Mouse (Mus musculus): ENCODE results near the gene Ugt1a8. TPM values are rescaled to one million over a fixed set of nuclear protein-coding genes. Genes with fewer than 3 reads are reported as not detected.

The Ugt1a8 gene
- polyA plus RNA-seq, 1 experiment from 2014 or later: not detected

DNA sequence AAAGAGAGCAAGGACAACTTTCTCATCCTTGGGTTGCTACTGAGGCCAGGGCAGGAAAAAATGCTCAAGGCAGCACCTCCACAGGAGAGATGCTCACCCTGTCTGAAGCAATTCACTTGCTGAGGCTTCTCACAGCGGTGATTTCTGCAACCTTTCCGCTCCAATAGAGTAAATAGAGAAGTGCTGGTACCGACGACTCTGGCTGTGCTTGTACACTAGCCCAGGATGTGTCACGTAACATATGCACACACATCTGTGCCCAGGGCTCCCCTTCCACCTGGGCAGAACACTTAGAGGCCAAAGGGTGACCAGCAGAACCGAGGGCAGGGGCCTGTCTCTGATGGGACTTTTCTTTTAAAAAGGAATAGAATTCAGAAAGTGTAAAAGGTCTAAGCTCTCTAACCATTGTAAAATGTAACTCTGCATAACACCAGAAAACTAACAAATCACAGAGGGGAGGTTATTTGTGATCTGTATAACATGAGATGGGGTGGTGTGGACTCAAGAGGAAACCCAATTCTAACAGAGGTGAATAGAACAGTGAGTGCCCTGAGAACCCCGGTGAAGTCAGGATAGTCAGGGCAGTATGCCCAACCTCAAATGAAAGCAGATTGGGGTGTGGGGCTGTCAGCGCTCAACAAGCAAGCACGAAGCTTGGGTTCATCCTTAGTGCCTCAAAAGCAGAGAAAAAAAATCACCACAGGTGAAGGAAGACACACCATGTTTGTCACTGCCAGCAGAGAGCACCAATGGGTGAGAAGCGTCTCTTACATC is 173.2 kb downstream of the Ugt1a8 start:
- WGBS: 79% methylated on average over 10 of the region's 10 CpGs
- Histone ChIP-seq H3K4me3 (replicated peaks; ENCODE audit: low read length) (no peak overlapping the region), H3K9ac (ENCODE audit: low read length) (no peak overlapping the region), H3K27me3 (ENCODE audit: control insufficient read depth, insufficient read depth, low read length) (no peaks in the 10 kb centered on the region), H3K4me1 (ENCODE audit: control insufficient read depth, insufficient read depth, low read length) (peaks cover 18% of the 10 kb centered on the region), H3K9me3 (replicated peaks; ENCODE audit: control insufficient read depth, low read length) (no peaks in the 10 kb centered on the region), H3K4me2 (ENCODE audit: low read depth, low read length) (no peak overlapping the region), H3K36me3 (ENCODE audit: control insufficient read depth, insufficient read depth, low read length) (peaks cover 56% of the 10 kb centered on the region), H3K27ac (ENCODE audit: low read length) (no peak overlapping the region)
- ATAC-seq (ENCODE audit: insufficient read depth, low FRiP score): no peak

DNA sequence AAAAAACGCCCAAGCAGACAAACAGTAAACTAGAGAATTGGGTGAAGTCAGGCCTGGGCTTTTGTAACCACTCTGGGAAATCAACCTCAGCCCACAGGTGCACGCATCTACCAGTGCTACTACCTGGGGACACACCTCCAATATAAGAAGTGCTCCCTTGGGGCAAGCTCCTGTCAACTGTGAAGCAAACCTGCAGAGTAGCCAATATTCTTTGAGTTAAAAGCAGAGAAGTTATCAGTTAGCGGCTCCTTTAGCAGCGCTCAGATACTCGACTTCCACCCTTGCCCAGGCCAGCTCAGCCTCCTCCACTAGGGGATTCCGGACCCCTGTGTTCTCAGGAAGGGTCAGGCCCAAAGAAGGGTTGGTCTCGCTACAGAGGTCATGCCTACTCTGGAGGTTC is 174.1 kb downstream of the Ugt1a8 start:
- Histone ChIP-seq H3K4me2 (ENCODE audit: low read depth, low read length) (no peak overlapping the region), H3K4me1 (ENCODE audit: control insufficient read depth, insufficient read depth, low read length) (peaks cover 18% of the 10 kb centered on the region), H3K9me3 (replicated peaks; ENCODE audit: control insufficient read depth, low read length) (no peaks in the 10 kb centered on the region), H3K36me3 (ENCODE audit: control insufficient read depth, insufficient read depth, low read length) (peaks cover 65% of the 10 kb centered on the region), H3K27me3 (ENCODE audit: control insufficient read depth, insufficient read depth, low read length) (no peaks in the 10 kb centered on the region), H3K9ac (ENCODE audit: low read length) (no peak overlapping the region), H3K4me3 (replicated peaks; ENCODE audit: low read length) (no peak overlapping the region), H3K27ac (ENCODE audit: low read length) (peak overlapping the region; percentile 7)
- 85% methylated on average over 7 of the region's 7 CpGs for WGBS
- no peak for ATAC-seq (ENCODE audit: insufficient read depth, low FRiP score)

GRCm38 (mm10) chr1:88262255-88262654 is 174.6 kb downstream of the Ugt1a8 start:
- H3K27ac ChIP-seq (ENCODE audit: low read length): peak overlapping the region; percentile 12
- H3K9ac ChIP-seq (ENCODE audit: low read length): no peak overlapping the region
- ATAC-seq (ENCODE audit: insufficient read depth, low FRiP score): peak; percentile 51
- peaks cover 18% of the 10 kb centered on the region for H3K4me1 ChIP-seq (ENCODE audit: control insufficient read depth, insufficient read depth, low read length)
- WGBS: 47% methylated on average over 4 of the region's 4 CpGs
- H3K4me2 ChIP-seq (ENCODE audit: low read depth, low read length): no peak overlapping the region
- no peaks in the 10 kb centered on the region for H3K27me3 ChIP-seq (ENCODE audit: control insufficient read depth, insufficient read depth, low read length)
- H3K4me3 ChIP-seq (replicated peaks; ENCODE audit: low read length): no peak overlapping the region
- H3K9me3 ChIP-seq (replicated peaks; ENCODE audit: control insufficient read depth, low read length): no peaks in the 10 kb centered on the region
- H3K36me3 ChIP-seq (ENCODE audit: control insufficient read depth, insufficient read depth, low read length): peaks cover 71% of the 10 kb centered on the region

- WGBS: 66% methylated on average over 6 of the region's 6 CpGs
- H3K27me3 ChIP-seq (ENCODE audit: control insufficient read depth, insufficient read depth, low read length): no peaks in the 10 kb centered on the region
- H3K4me1 ChIP-seq (ENCODE audit: control insufficient read depth, insufficient read depth, low read length): peaks cover 18% of the 10 kb centered on the region
- H3K9ac ChIP-seq (ENCODE audit: low read length): no peak overlapping the region
- H3K36me3 ChIP-seq (ENCODE audit: control insufficient read depth, insufficient read depth, low read length): peaks cover 78% of the 10 kb centered on the region
- H3K27ac ChIP-seq (ENCODE audit: low read length): peak overlapping the region; percentile 12; the same call in 1 of the 2 replicates
- ATAC-seq (ENCODE audit: insufficient read depth, low FRiP score): no peak
- H3K4me2 ChIP-seq (ENCODE audit: low read depth, low read length): no peak overlapping the region
- no peak overlapping the region for H3K4me3 ChIP-seq (replicated peaks; ENCODE audit: low read length)
- H3K9me3 ChIP-seq (replicated peaks; ENCODE audit: control insufficient read depth, low read length): no peaks in the 10 kb centered on the region
Measured at GRCm38 (mm10) chr1:88262961-88263360, 175.3 kb downstream of the Ugt1a8 start.

- ATAC-seq (ENCODE audit: insufficient read depth, low FRiP score): no peak
- WGBS: 89% methylated on average over 5 of the region's 5 CpGs
- Histone ChIP-seq H3K27me3 (ENCODE audit: control insufficient read depth, insufficient read depth, low read length) (no peaks in the 10 kb centered on the region), H3K27ac (ENCODE audit: low read length) (no peak overlapping the region), H3K4me1 (ENCODE audit: control insufficient read depth, insufficient read depth, low read length) (peaks cover 18% of the 10 kb centered on the region), H3K9ac (ENCODE audit: low read length) (no peak overlapping the region), H3K4me3 (replicated peaks; ENCODE audit: low read length) (no peak overlapping the region), H3K9me3 (replicated peaks; ENCODE audit: control insufficient read depth, low read length) (no peaks in the 10 kb centered on the region), H3K4me2 (ENCODE audit: low read depth, low read length) (no peak overlapping the region), H3K36me3 (ENCODE audit: control insufficient read depth, insufficient read depth, low read length) (peaks cover 86% of the 10 kb centered on the region)
Measured at GRCm38 (mm10) chr1:88263778-88264177, 176.2 kb downstream of the Ugt1a8 start.

DNA sequence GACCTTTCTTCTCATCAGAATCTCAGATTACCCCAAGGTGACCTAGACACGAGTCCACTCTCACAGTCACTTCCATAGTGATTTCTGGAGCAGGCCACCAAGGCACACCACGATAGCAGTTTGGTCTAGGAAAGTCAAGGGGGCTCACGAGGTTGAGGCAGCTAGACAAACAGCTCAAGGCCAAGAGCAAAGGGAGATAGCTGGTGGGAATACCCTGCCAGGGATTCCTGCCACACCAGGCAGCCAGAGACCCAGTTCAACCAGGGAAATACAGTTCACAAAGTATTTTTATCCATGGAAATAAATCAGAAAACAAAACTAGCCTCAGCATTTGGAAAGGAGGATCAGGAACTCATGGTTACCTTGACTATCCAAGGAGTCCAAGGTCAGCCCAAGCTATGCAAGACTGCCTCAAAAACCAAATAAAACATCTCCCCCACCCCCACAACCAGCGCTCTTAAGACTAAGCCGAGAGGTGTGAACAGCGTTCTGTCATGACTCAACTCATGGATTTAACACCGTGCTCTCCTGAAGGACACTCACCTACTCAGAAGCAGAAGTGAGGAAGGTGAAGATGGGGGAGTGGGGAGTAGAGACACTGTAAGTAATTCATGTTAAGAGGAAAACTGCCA is 176.7 kb downstream of the Ugt1a8 start:
- WGBS: 83% methylated on average over 7 of the region's 7 CpGs
- H3K4me2 ChIP-seq (ENCODE audit: low read depth, low read length): no peak overlapping the region
- no peak overlapping the region for H3K27ac ChIP-seq (ENCODE audit: low read length)
- H3K4me1 ChIP-seq (ENCODE audit: control insufficient read depth, insufficient read depth, low read length): peaks cover 16% of the 10 kb centered on the region
- no peaks in the 10 kb centered on the region for H3K9me3 ChIP-seq (replicated peaks; ENCODE audit: control insufficient read depth, low read length)
- no peak overlapping the region for H3K4me3 ChIP-seq (replicated peaks; ENCODE audit: low read length)
- peaks cover 92% of the 10 kb centered on the region for H3K36me3 ChIP-seq (ENCODE audit: control insufficient read depth, insufficient read depth, low read length)
- H3K27me3 ChIP-seq (ENCODE audit: control insufficient read depth, insufficient read depth, low read length): no peaks in the 10 kb centered on the region
- H3K9ac ChIP-seq (ENCODE audit: low read length): no peak overlapping the region
- ATAC-seq (ENCODE audit: insufficient read depth, low FRiP score): no peak

DNA sequence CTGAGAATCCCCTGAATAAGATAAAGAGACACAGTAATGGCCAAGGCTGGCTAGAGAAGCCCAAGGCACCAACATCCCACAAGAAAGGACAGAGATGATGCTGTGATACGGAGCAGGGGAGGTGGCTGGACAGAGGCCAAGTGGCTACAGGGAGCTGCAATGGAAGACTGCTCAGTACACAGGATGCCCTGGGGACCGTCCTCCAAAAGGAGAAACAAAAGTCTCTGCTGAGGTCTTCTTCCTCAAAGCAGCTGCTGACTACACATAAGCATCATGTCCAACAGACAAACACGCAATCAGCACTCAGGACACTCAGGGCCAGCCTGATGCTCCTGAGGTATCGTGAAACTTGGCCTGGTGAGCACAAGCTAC is 177.2 kb downstream of the Ugt1a8 start:
- H3K4me2 ChIP-seq (ENCODE audit: low read depth, low read length): no peak overlapping the region

DNA sequence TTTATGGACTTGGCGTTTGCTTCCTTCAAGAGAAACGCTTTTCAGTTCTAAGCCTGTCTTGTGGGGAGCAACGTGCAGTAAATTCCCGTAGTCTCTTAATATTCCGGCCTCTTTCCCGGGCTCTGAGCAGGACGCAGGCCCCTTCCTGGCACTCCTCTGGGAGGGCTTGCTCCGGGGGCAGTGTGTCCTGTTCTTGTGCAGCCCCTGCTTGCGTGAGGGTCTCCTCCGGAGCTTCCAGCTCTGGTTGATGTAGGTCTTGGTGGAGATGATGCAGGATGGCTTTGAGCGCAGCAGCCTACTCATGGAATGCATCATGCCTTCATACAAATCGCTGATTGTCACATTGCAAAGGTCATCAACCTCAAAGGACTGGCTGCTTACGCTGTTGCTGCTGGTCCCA is 178.5 kb downstream of the Ugt1a8 start:
- Histone ChIP-seq H3K27me3 (ENCODE audit: control insufficient read depth, insufficient read depth, low read length) (no peaks in the 10 kb centered on the region), H3K9me3 (replicated peaks; ENCODE audit: control insufficient read depth, low read length) (no peaks in the 10 kb centered on the region), H3K4me2 (ENCODE audit: low read depth, low read length) (no peak overlapping the region), H3K27ac (ENCODE audit: low read length) (no peak overlapping the region), H3K4me1 (ENCODE audit: control insufficient read depth, insufficient read depth, low read length) (peaks cover 9% of the 10 kb centered on the region; the same call in 1 of the 2 replicates), H3K9ac (ENCODE audit: low read length) (no peak overlapping the region), H3K36me3 (ENCODE audit: control insufficient read depth, insufficient read depth, low read length) (peaks cover 89% of the 10 kb centered on the region), H3K4me3 (replicated peaks; ENCODE audit: low read length) (no peak overlapping the region)
- WGBS: 89% methylated on average over 13 of the region's 13 CpGs
- no peak for ATAC-seq (ENCODE audit: insufficient read depth, low FRiP score)

More for the DNA sequence above, 177.2 kb downstream of the Ugt1a8 start:
- Histone ChIP-seq H3K9me3 (replicated peaks; ENCODE audit: control insufficient read depth, low read length) (no peaks in the 10 kb centered on the region), H3K27me3 (ENCODE audit: control insufficient read depth, insufficient read depth, low read length) (no peaks in the 10 kb centered on the region), H3K4me1 (ENCODE audit: control insufficient read depth, insufficient read depth, low read length) (peaks cover 12% of the 10 kb centered on the region; the same call in 1 of the 2 replicates), H3K4me3 (replicated peaks; ENCODE audit: low read length) (no peak overlapping the region), H3K9ac (ENCODE audit: low read length) (no peak overlapping the region), H3K27ac (ENCODE audit: low read length) (no peak overlapping the region), H3K36me3 (ENCODE audit: control insufficient read depth, insufficient read depth, low read length) (peaks cover 92% of the 10 kb centered on the region)
- 78% methylated on average over 4 of the region's 4 CpGs for WGBS
- ATAC-seq (ENCODE audit: insufficient read depth, low FRiP score): no peak

DNA sequence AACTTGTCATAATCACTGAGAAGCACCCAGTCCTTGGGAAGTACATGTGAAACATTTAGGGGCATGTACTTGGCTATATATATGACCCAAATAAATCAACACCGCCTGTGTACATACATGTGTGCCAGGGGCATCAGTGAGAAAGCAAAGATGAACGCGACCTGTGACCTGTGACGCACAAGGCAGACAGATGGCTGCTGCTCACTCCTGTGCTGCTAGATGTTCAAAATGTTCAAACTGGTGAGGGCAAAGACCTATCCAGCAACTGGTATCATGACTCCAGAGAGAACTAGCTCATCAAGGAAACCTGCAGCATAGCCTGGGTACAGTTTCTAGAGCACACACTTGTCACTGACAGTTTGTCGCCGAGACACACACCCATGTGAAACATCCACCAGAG is 179.9 kb downstream of the Ugt1a8 start:
- no peak for ATAC-seq (ENCODE audit: insufficient read depth, low FRiP score)
- H3K27ac ChIP-seq (ENCODE audit: low read length): no peak overlapping the region
- peaks cover 84% of the 10 kb centered on the region for H3K36me3 ChIP-seq (ENCODE audit: control insufficient read depth, insufficient read depth, low read length)
- no peak overlapping the region for H3K4me3 ChIP-seq (replicated peaks; ENCODE audit: low read length)
- peaks cover 2% of the 10 kb centered on the region; the same call in 1 of the 2 replicates for H3K4me1 ChIP-seq (ENCODE audit: control insufficient read depth, insufficient read depth, low read length)
- H3K27me3 ChIP-seq (ENCODE audit: control insufficient read depth, insufficient read depth, low read length): no peaks in the 10 kb centered on the region
- no peak overlapping the region for H3K9ac ChIP-seq (ENCODE audit: low read length)
- no peaks in the 10 kb centered on the region for H3K9me3 ChIP-seq (replicated peaks; ENCODE audit: control insufficient read depth, low read length)
- WGBS: 91% methylated on average over 6 of the region's 6 CpGs
- H3K4me2 ChIP-seq (ENCODE audit: low read depth, low read length): no peak overlapping the region

All from stomach, embryonic 16.5 days (tissue).